Mouse (Mus musculus): ENCODE measurements around the gene Ttbk2. TPM values are rescaled to one million over a fixed set of nuclear protein-coding genes. Genes with fewer than 3 reads are reported as not detected.

Ttbk2 gene
- polyA plus RNA-seq (2015; fragmentation: Nextera tagmentation; extraction: Ambion mirVana): 2.1 and 2.2 TPM in 2 replicates

- H3K9ac ChIP-seq (ENCODE audit: low read length): peak within 1 kb of the TSS; percentile 90
- ATAC-seq (replicated peaks; ENCODE audit: extremely low read depth, insufficient read depth, low FRiP score): peak; percentile 99
- H3K9me3 ChIP-seq (replicated peaks; ENCODE audit: control insufficient read depth, low read length): no peaks in the 10 kb centered on the region
- peaks cover 3% of the 10 kb centered on the region; the same call in 1 of the 2 replicates for H3K4me1 ChIP-seq (ENCODE audit: control insufficient read depth, insufficient read depth, low read length)
- peak within 1 kb of the TSS; percentile 72 for H3K27ac ChIP-seq (ENCODE audit: low read length)
- peak within 1 kb of the TSS; percentile 86 for H3K4me2 ChIP-seq (ENCODE audit: low read depth, low read length)
- H3K27me3 ChIP-seq (ENCODE audit: control insufficient read depth, insufficient read depth, low read length): no peaks in the 10 kb centered on the region
- 1% methylated on average over 39 of the region's 39 CpGs for WGBS
- peak within 1 kb of the TSS; percentile 80 for H3K4me3 ChIP-seq (ENCODE audit: low read length)
- no peaks in the 10 kb centered on the region for H3K36me3 ChIP-seq (ENCODE audit: control insufficient read depth, insufficient read depth)
Measured at GRCm38 (mm10) chr2:120850424-120851082, at the start of gene Ttbk2. TSS of gene Ttbk2 (minus strand) at chr2:120850604.

- Histone ChIP-seq H3K4me2 (ENCODE audit: low read depth, low read length) (no peak overlapping the region), H3K36me3 (ENCODE audit: control insufficient read depth, insufficient read depth) (peaks cover 27% of the 10 kb centered on the region), H3K27ac (ENCODE audit: low read length) (no peak overlapping the region), H3K4me3 (ENCODE audit: low read length) (no peak overlapping the region), H3K27me3 (ENCODE audit: control insufficient read depth, insufficient read depth, low read length) (no peaks in the 10 kb centered on the region), H3K4me1 (ENCODE audit: control insufficient read depth, insufficient read depth, low read length) (no peaks in the 10 kb centered on the region), H3K9ac (ENCODE audit: low read length) (no peak overlapping the region), H3K9me3 (replicated peaks; ENCODE audit: control insufficient read depth, low read length) (no peaks in the 10 kb centered on the region)
- 97% methylated on average over 3 of the region's 3 CpGs for WGBS
- ATAC-seq (replicated peaks; ENCODE audit: extremely low read depth, insufficient read depth, low FRiP score): no peak
Measured at GRCm38 (mm10) chr2:120896361-120896760, 46.0 kb upstream of the Ttbk2 start.

- Histone ChIP-seq H3K27me3 (ENCODE audit: control insufficient read depth, insufficient read depth, low read length) (no peaks in the 10 kb centered on the region), H3K9me3 (replicated peaks; ENCODE audit: control insufficient read depth, low read length) (no peaks in the 10 kb centered on the region), H3K4me2 (ENCODE audit: low read depth, low read length) (no peak overlapping the region), H3K9ac (ENCODE audit: low read length) (no peak overlapping the region), H3K36me3 (ENCODE audit: control insufficient read depth, insufficient read depth) (peaks cover 26% of the 10 kb centered on the region), H3K4me1 (ENCODE audit: control insufficient read depth, insufficient read depth, low read length) (no peaks in the 10 kb centered on the region), H3K27ac (ENCODE audit: low read length) (no peak overlapping the region), H3K4me3 (ENCODE audit: low read length) (no peak overlapping the region)
- ATAC-seq (replicated peaks; ENCODE audit: extremely low read depth, insufficient read depth, low FRiP score): no peak
- WGBS: 81% methylated on average over 5 of the region's 5 CpGs
Measured at GRCm38 (mm10) chr2:120887601-120888000, 37.2 kb upstream of the Ttbk2 start.

- Histone ChIP-seq H3K4me1 (ENCODE audit: control insufficient read depth, insufficient read depth, low read length) (peaks cover 17% of the 10 kb centered on the region), H3K27ac (ENCODE audit: low read length) (no peak overlapping the region), H3K27me3 (ENCODE audit: control insufficient read depth, insufficient read depth, low read length) (no peaks in the 10 kb centered on the region), H3K36me3 (ENCODE audit: control insufficient read depth, insufficient read depth) (peaks cover 16% of the 10 kb centered on the region), H3K9ac (ENCODE audit: low read length) (no peak overlapping the region), H3K4me3 (ENCODE audit: low read length) (no peak overlapping the region), H3K4me2 (ENCODE audit: low read depth, low read length) (no peak overlapping the region), H3K9me3 (replicated peaks; ENCODE audit: control insufficient read depth, low read length) (no peaks in the 10 kb centered on the region)
- no peak for ATAC-seq (replicated peaks; ENCODE audit: extremely low read depth, insufficient read depth, low FRiP score)
- 74% methylated on average over 2 of the region's 2 CpGs for WGBS
Measured at GRCm38 (mm10) chr2:120873192-120873591, 22.8 kb upstream of the Ttbk2 start.

- H3K4me1 ChIP-seq (ENCODE audit: control insufficient read depth, insufficient read depth, low read length): peaks cover 17% of the 10 kb centered on the region
- no peak overlapping the region for H3K4me3 ChIP-seq (ENCODE audit: low read length)
- H3K9ac ChIP-seq (ENCODE audit: low read length): peak overlapping the region; percentile 53
- WGBS: 43% methylated on average over 9 of the region's 9 CpGs
- H3K27ac ChIP-seq (ENCODE audit: low read length): peak overlapping the region; percentile 91
- no peaks in the 10 kb centered on the region for H3K27me3 ChIP-seq (ENCODE audit: control insufficient read depth, insufficient read depth, low read length)
- peaks cover 22% of the 10 kb centered on the region for H3K36me3 ChIP-seq (ENCODE audit: control insufficient read depth, insufficient read depth)
- peak overlapping the region; percentile 26 for H3K4me2 ChIP-seq (ENCODE audit: low read depth, low read length)
- H3K9me3 ChIP-seq (replicated peaks; ENCODE audit: control insufficient read depth, low read length): no peaks in the 10 kb centered on the region
- peak; percentile 74 for ATAC-seq (replicated peaks; ENCODE audit: extremely low read depth, insufficient read depth, low FRiP score)
Measured at GRCm38 (mm10) chr2:120871447-120872336, 21.3 kb upstream of the Ttbk2 start.

GRCm38 (mm10) chr2:120867336-120867735 is 16.9 kb upstream of the Ttbk2 start:
- no peak overlapping the region for H3K27ac ChIP-seq (ENCODE audit: low read length)
- H3K27me3 ChIP-seq (ENCODE audit: control insufficient read depth, insufficient read depth, low read length): no peaks in the 10 kb centered on the region
- 85% methylated on average over 5 of the region's 5 CpGs for WGBS
- no peak overlapping the region for H3K4me3 ChIP-seq (ENCODE audit: low read length)
- H3K4me2 ChIP-seq (ENCODE audit: low read depth, low read length): no peak overlapping the region
- H3K36me3 ChIP-seq (ENCODE audit: control insufficient read depth, insufficient read depth): peaks cover 25% of the 10 kb centered on the region
- no peak for ATAC-seq (replicated peaks; ENCODE audit: extremely low read depth, insufficient read depth, low FRiP score)
- H3K9me3 ChIP-seq (replicated peaks; ENCODE audit: control insufficient read depth, low read length): no peaks in the 10 kb centered on the region
- peaks cover 17% of the 10 kb centered on the region for H3K4me1 ChIP-seq (ENCODE audit: control insufficient read depth, insufficient read depth, low read length)
- no peak overlapping the region for H3K9ac ChIP-seq (ENCODE audit: low read length)

GRCm38 (mm10) chr2:120866561-120866960 is 16.2 kb upstream of the Ttbk2 start:
- ATAC-seq (replicated peaks; ENCODE audit: extremely low read depth, insufficient read depth, low FRiP score): no peak
- Histone ChIP-seq H3K4me3 (ENCODE audit: low read length) (no peak overlapping the region), H3K4me1 (ENCODE audit: control insufficient read depth, insufficient read depth, low read length) (peaks cover 13% of the 10 kb centered on the region; the same call in 1 of the 2 replicates), H3K9me3 (replicated peaks; ENCODE audit: control insufficient read depth, low read length) (no peaks in the 10 kb centered on the region), H3K36me3 (ENCODE audit: control insufficient read depth, insufficient read depth) (peaks cover 28% of the 10 kb centered on the region), H3K27ac (ENCODE audit: low read length) (no peak overlapping the region), H3K27me3 (ENCODE audit: control insufficient read depth, insufficient read depth, low read length) (no peaks in the 10 kb centered on the region), H3K9ac (ENCODE audit: low read length) (no peak overlapping the region), H3K4me2 (ENCODE audit: low read depth, low read length) (no peak overlapping the region)
- 18% methylated on average over 1 of the region's 1 CpGs for WGBS

GRCm38 (mm10) chr2:120863389-120863788 is 13.0 kb upstream of the Ttbk2 start:
- H3K36me3 ChIP-seq (ENCODE audit: control insufficient read depth, insufficient read depth): peaks cover 33% of the 10 kb centered on the region
- H3K4me1 ChIP-seq (ENCODE audit: control insufficient read depth, insufficient read depth, low read length): no peaks in the 10 kb centered on the region
- 98% methylated on average over 1 of the region's 1 CpGs for WGBS
- no peaks in the 10 kb centered on the region for H3K27me3 ChIP-seq (ENCODE audit: control insufficient read depth, insufficient read depth, low read length)
- no peak for ATAC-seq (replicated peaks; ENCODE audit: extremely low read depth, insufficient read depth, low FRiP score)
- H3K4me3 ChIP-seq (ENCODE audit: low read length): no peak overlapping the region
- no peak overlapping the region for H3K27ac ChIP-seq (ENCODE audit: low read length)
- H3K9me3 ChIP-seq (replicated peaks; ENCODE audit: control insufficient read depth, low read length): no peaks in the 10 kb centered on the region
- no peak overlapping the region for H3K9ac ChIP-seq (ENCODE audit: low read length)
- no peak overlapping the region for H3K4me2 ChIP-seq (ENCODE audit: low read depth, low read length)

GRCm38 (mm10) chr2:120860699-120861098 is 10.3 kb upstream of the Ttbk2 start:
- Histone ChIP-seq H3K4me2 (ENCODE audit: low read depth, low read length) (no peak overlapping the region), H3K27me3 (ENCODE audit: control insufficient read depth, insufficient read depth, low read length) (no peaks in the 10 kb centered on the region), H3K4me1 (ENCODE audit: control insufficient read depth, insufficient read depth, low read length) (no peaks in the 10 kb centered on the region), H3K9me3 (replicated peaks; ENCODE audit: control insufficient read depth, low read length) (no peaks in the 10 kb centered on the region), H3K36me3 (ENCODE audit: control insufficient read depth, insufficient read depth) (peaks cover 27% of the 10 kb centered on the region), H3K27ac (ENCODE audit: low read length) (no peak overlapping the region), H3K4me3 (ENCODE audit: low read length) (no peak overlapping the region), H3K9ac (ENCODE audit: low read length) (no peak overlapping the region)
- no peak for ATAC-seq (replicated peaks; ENCODE audit: extremely low read depth, insufficient read depth, low FRiP score)
- WGBS: 72% methylated on average over 1 of the region's 1 CpGs
